Mouse (Mus musculus) heart, adult 2 months (tissue): ENCODE data around the gene Kcnk3. TPM values are rescaled to one million over a fixed set of nuclear protein-coding genes. Genes with fewer than 3 reads are reported as not detected.

ENCODE experiments used
- DNase-seq, 2 experiments: peaks; one replicate each; pipeline ENCODE4 v3.0.0; 2021
- H3K27ac ChIP-seq: fragments of 200-600 bp; 2 replicates; pipeline ENCODE4 v1.8.1; 2022
- H3K27me3 ChIP-seq: fragments of 200-500 bp; 2 replicates; pipeline ENCODE4 v1.6.1; 2012; ENCODE audit warnings: mild to moderate bottlenecking, low read length, inconsistent platforms, mixed read lengths; ENCODE audit not compliant: control insufficient read depth, insufficient read depth
- H3K36me3 ChIP-seq: fragments of 200-500 bp; 2 replicates; pipeline ENCODE4 v1.6.1; 2012; ENCODE audit warnings: low read length, inconsistent platforms; ENCODE audit not compliant: control insufficient read depth, insufficient read depth
- H3K4me1 ChIP-seq: fragments of 200-500 bp; 2 replicates; pipeline ENCODE4 v1.6.1; 2011; ENCODE audit warnings: low read length; ENCODE audit not compliant: control insufficient read depth, insufficient read depth
- H3K4me3 ChIP-seq: fragments of 200-600 bp; 2 replicates; pipeline ENCODE4 v1.8.1; 2022
- H3K79me2 ChIP-seq: fragments of 200-500 bp; replicated peaks from 2 replicates; pipeline ENCODE4 v1.6.1; 2012; ENCODE audit warnings: mild to moderate bottlenecking, inconsistent platforms, low read length, moderate library complexity, mixed read lengths; ENCODE audit not compliant: control insufficient read depth, insufficient read depth
- H3K9ac ChIP-seq: fragments of 200-500 bp; 2 replicates; pipeline ENCODE4 v1.6.1; 2012; ENCODE audit warnings: low read depth, mild to moderate bottlenecking, control low read depth, inconsistent platforms, low read length, mixed read lengths
- CTCF ChIP-seq: fragments of 200-600 bp; IDR thresholded peaks from 2 replicates; pipeline ENCODE4 v1.8.1; 2022; ENCODE audit warnings: antibody characterized with exemption, mild to moderate bottlenecking, moderate library complexity
- EP300 ChIP-seq: fragments of 200-500 bp; IDR thresholded peaks from 2 replicates; pipeline ENCODE4 v1.6.1; 2011; ENCODE audit warnings: low read depth, low read length, control low read depth; ENCODE audit not compliant: insufficient read depth
- POLR2A ChIP-seq: fragments of 200-500 bp; IDR thresholded peaks from 2 replicates; pipeline ENCODE4 v1.6.1; 2011; ENCODE audit warnings: mild to moderate bottlenecking, low read depth, low read length, control low read depth; ENCODE audit not compliant: insufficient read depth
- WGBS: fragments of 180-500 bp; shearing (Covaris S2); methylation state at CpG from one replicate; pipeline ENCODE4 v1.1.7; 2018; 5-methylcytosine and 5-hydroxymethylcytosine counted together
- intact Hi-C: fragments of 180-260 bp; cut with DNase I; formaldehyde crosslinking; loops from one replicate; pipeline ENCODE4 v1.15.1; 2025
- polyA plus RNA-seq: library from polyadenylated mRNA; depleted of rRNA; stranded (reverse); fragments of >200 nt; gene quantifications from 2 replicates; pipeline ENCODE4 v1.2.3, GENCODE M21; 2012
- total RNA-seq, 2 experiments: library from RNA; stranded (reverse); gene quantifications; 2 replicates each; pipeline ENCODE4 v1.2.3; 2021

Gene Kcnk3
- total and polyA plus RNA-seq, 3 experiments: 259 to 432 (median 300) TPM

- H3K9ac ChIP-seq: peak overlapping the region; percentile 9
Measured at GRCm38 (mm10) chr5:30593360-30593759, 5.4 kb downstream of the Kcnk3 start.

GRCm38 (mm10) chr5:30593811-30594504, 6.0 kb downstream of the Kcnk3 start:
- Histone ChIP-seq H3K27me3 (no peaks in the 10 kb centered on the region; the same call in 1 of the 2 replicates), H3K4me3 (no peak overlapping the region), H3K27ac (peak overlapping the region; percentile 87), H3K36me3 (peaks cover 6% of the 10 kb centered on the region; the same call in 1 of the 2 replicates), H3K4me1 (peaks cover 15% of the 10 kb centered on the region; the same call in 1 of the 2 replicates), H3K79me2 (no peaks in the 10 kb centered on the region), H3K9ac (peak overlapping the region; percentile 58)
- intact Hi-C loops: no loop called here
- 9% methylated on average over 10 of the region's 10 CpGs for WGBS
- peak; percentile 38; the same call in 1 of the 2 replicates for TF ChIP-seq EP300
- TF ChIP-seq POLR2A: no peak
- no peak for TF ChIP-seq CTCF
- DNase-seq: peak; percentile 56 to 75

More at GRCm38 (mm10) chr5:30593360-30593759, 5.4 kb downstream of the Kcnk3 start:
- H3K36me3 ChIP-seq: peaks cover 6% of the 10 kb centered on the region; the same call in 1 of the 2 replicates
- peaks cover 15% of the 10 kb centered on the region; the same call in 1 of the 2 replicates for H3K4me1 ChIP-seq
- H3K79me2 ChIP-seq: no peaks in the 10 kb centered on the region
- no peak for TF ChIP-seq POLR2A
- no peak for TF ChIP-seq EP300
- TF ChIP-seq CTCF: no peak
- no peak overlapping the region for H3K4me3 ChIP-seq
- peak overlapping the region; percentile 87 for H3K27ac ChIP-seq
- no peak for DNase-seq
- intact Hi-C loops: no loop called here
- WGBS: 29% methylated on average over 11 of the region's 11 CpGs
- peaks cover 2% of the 10 kb centered on the region; the same call in 1 of the 2 replicates for H3K27me3 ChIP-seq

GRCm38 (mm10) chr5:30594953-30595560, 7.1 kb downstream of the Kcnk3 start:
- TF ChIP-seq POLR2A (no peak), EP300 (no peak), CTCF (no peak)
- Histone ChIP-seq H3K27ac (peak overlapping the region; percentile 87), H3K4me1 (peaks cover 15% of the 10 kb centered on the region; the same call in 1 of the 2 replicates), H3K36me3 (peaks cover 6% of the 10 kb centered on the region; the same call in 1 of the 2 replicates), H3K9ac (peak overlapping the region; percentile 58; the same call in 1 of the 2 replicates), H3K27me3 (no peaks in the 10 kb centered on the region), H3K4me3 (no peak overlapping the region), H3K79me2 (no peaks in the 10 kb centered on the region)
- WGBS: 27% methylated on average over 6 of the region's 6 CpGs
- DNase-seq: no peak
- intact Hi-C loops: no loop called here

- Histone ChIP-seq H3K27me3 (no peaks in the 10 kb centered on the region), H3K27ac (peak overlapping the region; percentile 20; the same call in 1 of the 2 replicates), H3K4me3 (no peak overlapping the region), H3K79me2 (no peaks in the 10 kb centered on the region), H3K4me1 (peaks cover 7% of the 10 kb centered on the region), H3K9ac (no peak overlapping the region), H3K36me3 (no peaks in the 10 kb centered on the region)
- no peak for DNase-seq
- TF ChIP-seq EP300 (no peak), CTCF (peak; percentile 37)
- 5% methylated on average over 4 of the region's 4 CpGs for WGBS
- intact Hi-C loops: no loop called here
Measured at GRCm38 (mm10) chr5:30601397-30601796, 13.4 kb downstream of the Kcnk3 start.

- no peaks in the 10 kb centered on the region for H3K36me3 ChIP-seq
- no peaks in the 10 kb centered on the region for H3K79me2 ChIP-seq
- TF ChIP-seq POLR2A: no peak
- TF ChIP-seq EP300: no peak
- no peak for TF ChIP-seq CTCF
- no peak overlapping the region for H3K9ac ChIP-seq
- no peaks in the 10 kb centered on the region for H3K27me3 ChIP-seq
- H3K4me1 ChIP-seq: peaks cover 9% of the 10 kb centered on the region
- WGBS: 66% methylated on average over 3 of the region's 3 CpGs
- no peak overlapping the region for H3K4me3 ChIP-seq
- intact Hi-C loops: no loop called here
- no peak for DNase-seq
- H3K27ac ChIP-seq: peak overlapping the region; percentile 92
Measured at GRCm38 (mm10) chr5:30603255-30603654, 15.3 kb downstream of the Kcnk3 start.

GRCm38 (mm10) chr5:30603926-30604325, 16.0 kb downstream of the Kcnk3 start:
- Histone ChIP-seq H3K79me2 (no peaks in the 10 kb centered on the region), H3K27me3 (no peaks in the 10 kb centered on the region), H3K4me3 (no peak overlapping the region), H3K36me3 (no peaks in the 10 kb centered on the region), H3K9ac (no peak overlapping the region), H3K27ac (peak overlapping the region; percentile 92), H3K4me1 (peaks cover 9% of the 10 kb centered on the region)
- 55% methylated on average over 4 of the region's 4 CpGs for WGBS
- no peak for DNase-seq
- intact Hi-C loops: loop anchor here (2.0 kb wide), 1 partner anchor 15 kb away; the partner anchor contains the start of gene Kcnk3
- no peak for TF ChIP-seq EP300
- TF ChIP-seq POLR2A: no peak
- no peak for TF ChIP-seq CTCF
